Mouse (Mus musculus): ENCODE measurements around the gene 4933417A18Rik. TPM values are rescaled to one million over a fixed set of nuclear protein-coding genes. Genes with fewer than 3 reads are reported as not detected.
"Not testable (repeated sequence)": the region's sequence is repeated elsewhere in the genome, so short reads cannot be mapped to it uniquely, and the experiment has no call there.

Gene 4933417A18Rik
- polyA plus RNA-seq (2012; rRNA removed), result not detected in 2 replicates

DNA sequence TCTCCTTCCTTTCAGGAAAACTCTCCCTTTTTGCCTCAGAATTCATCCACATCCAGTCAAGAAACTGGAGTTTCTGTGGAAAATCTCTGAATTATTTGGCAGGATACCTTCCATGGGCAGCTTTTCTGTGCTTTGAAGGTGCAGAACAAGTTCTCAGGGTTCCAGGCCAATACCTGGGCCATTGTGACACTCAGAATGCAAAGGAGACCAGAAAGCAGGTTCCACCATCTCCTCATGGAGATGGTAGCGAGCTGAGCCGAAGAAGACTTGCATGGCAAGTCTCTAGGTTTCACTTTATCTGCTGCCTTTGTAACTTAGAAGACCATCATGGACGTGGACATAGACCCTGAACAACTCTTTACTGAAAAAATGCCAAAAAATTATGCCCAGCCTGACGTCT lies at the start of gene 4933417A18Rik, which contains the start of gene Fam217a:
TSS of gene 4933417A18Rik (plus strand) at position 200 of the 400 bp plus-strand sequence.
TSS of gene Fam217a (minus strand) at position 101 of the 400 bp plus-strand sequence.
- TF ChIP-seq POLR2A (IDR thresholded peaks at IDR 0.05; ENCODE audit: borderline replicate concordance, extremely low read depth, insufficient read depth, insufficient read length, poor library complexity, severe bottlenecking) (no peak), CTCF (IDR thresholded peaks at IDR 0.05; ENCODE audit: borderline replicate concordance, extremely low read depth, insufficient read depth, insufficient read length) (no peak)
- no peak for DNase-seq (ENCODE audit: low read depth)

- not testable (repeated sequence) for DNase-seq (ENCODE audit: low read depth)
These were observed 49.5 kb upstream of the 4933417A18Rik start for GRCm38 (mm10) chr13:34874736-34875135.

DNA sequence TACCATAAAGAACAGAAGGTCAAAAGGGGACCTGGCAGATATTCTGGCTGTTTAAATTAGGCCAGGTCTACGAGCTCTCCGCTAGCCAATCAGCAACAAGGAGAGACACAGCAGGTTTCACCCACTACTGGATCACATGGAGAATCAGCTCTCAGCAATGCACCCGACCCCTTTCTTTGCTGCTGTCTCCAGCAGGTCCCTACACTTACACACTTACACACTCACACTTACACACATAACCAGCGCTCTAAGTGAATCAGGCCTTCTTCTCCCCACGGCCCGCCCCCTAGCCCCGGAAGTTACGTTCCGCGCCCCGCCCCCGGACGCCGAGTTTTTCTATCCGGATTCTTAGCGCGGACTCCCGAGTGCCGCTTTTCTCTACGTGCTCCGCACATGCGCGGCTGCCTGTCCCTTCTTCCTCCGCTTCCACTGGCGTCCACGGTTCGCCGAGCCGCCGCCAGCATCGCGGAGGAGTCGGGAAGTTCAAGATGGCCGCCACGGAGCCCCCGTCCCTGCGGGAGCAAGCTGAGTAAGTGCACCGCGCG lies 49.0 kb upstream of the 4933417A18Rik start, which contains the start of gene Prpf4b:
TSS of gene Prpf4b (plus strand) at position 137 of the 545 bp plus-strand sequence.
- DNase-seq (ENCODE audit: low read depth), result peak; percentile 97
- TF ChIP-seq CTCF (IDR thresholded peaks at IDR 0.05; ENCODE audit: borderline replicate concordance, extremely low read depth, insufficient read depth, insufficient read length) (no peak), POLR2A (IDR thresholded peaks at IDR 0.05; ENCODE audit: borderline replicate concordance, extremely low read depth, insufficient read depth, insufficient read length, poor library complexity, severe bottlenecking) (no peak; the same call in 1 of the 2 replicates)

- peak; percentile 36 for TF ChIP-seq CTCF (IDR thresholded peaks at IDR 0.05; ENCODE audit: borderline replicate concordance, extremely low read depth, insufficient read depth, insufficient read length)
- TF ChIP-seq POLR2A (IDR thresholded peaks at IDR 0.05; ENCODE audit: borderline replicate concordance, extremely low read depth, insufficient read depth, insufficient read length, poor library complexity, severe bottlenecking), result no peak
- DNase-seq (ENCODE audit: low read depth), result peak; percentile 72
These were observed 48.3 kb upstream of the 4933417A18Rik start for GRCm38 (mm10) chr13:34875741-34876445.

- DNase-seq (ENCODE audit: low read depth), result no peak
- TF ChIP-seq POLR2A (IDR thresholded peaks at IDR 0.05; ENCODE audit: borderline replicate concordance, extremely low read depth, insufficient read depth, insufficient read length, poor library complexity, severe bottlenecking), result no peak
- TF ChIP-seq CTCF (IDR thresholded peaks at IDR 0.05; ENCODE audit: borderline replicate concordance, extremely low read depth, insufficient read depth, insufficient read length), result no peak
These were observed 47.7 kb upstream of the 4933417A18Rik start for GRCm38 (mm10) chr13:34876481-34876880.

- no peak for DNase-seq (ENCODE audit: low read depth)
- TF ChIP-seq POLR2A (IDR thresholded peaks at IDR 0.05; ENCODE audit: borderline replicate concordance, extremely low read depth, insufficient read depth, insufficient read length, poor library complexity, severe bottlenecking) (no peak), CTCF (IDR thresholded peaks at IDR 0.05; ENCODE audit: borderline replicate concordance, extremely low read depth, insufficient read depth, insufficient read length) (no peak)
These were observed 31.3 kb upstream of the 4933417A18Rik start for GRCm38 (mm10) chr13:34892871-34893270.

- DNase-seq (ENCODE audit: low read depth), result no peak
- TF ChIP-seq CTCF (IDR thresholded peaks at IDR 0.05; ENCODE audit: borderline replicate concordance, extremely low read depth, insufficient read depth, insufficient read length) (no peak), POLR2A (IDR thresholded peaks at IDR 0.05; ENCODE audit: borderline replicate concordance, extremely low read depth, insufficient read depth, insufficient read length, poor library complexity, severe bottlenecking) (no peak)
These were observed 9.6 kb upstream of the 4933417A18Rik start for GRCm38 (mm10) chr13:34914614-34915013.

- TF ChIP-seq CTCF (IDR thresholded peaks at IDR 0.05; ENCODE audit: borderline replicate concordance, extremely low read depth, insufficient read depth, insufficient read length) (no peak), POLR2A (IDR thresholded peaks at IDR 0.05; ENCODE audit: borderline replicate concordance, extremely low read depth, insufficient read depth, insufficient read length, poor library complexity, severe bottlenecking) (no peak)
These were observed 7.6 kb upstream of the 4933417A18Rik start for GRCm38 (mm10) chr13:34916520-34917167.

DNA sequence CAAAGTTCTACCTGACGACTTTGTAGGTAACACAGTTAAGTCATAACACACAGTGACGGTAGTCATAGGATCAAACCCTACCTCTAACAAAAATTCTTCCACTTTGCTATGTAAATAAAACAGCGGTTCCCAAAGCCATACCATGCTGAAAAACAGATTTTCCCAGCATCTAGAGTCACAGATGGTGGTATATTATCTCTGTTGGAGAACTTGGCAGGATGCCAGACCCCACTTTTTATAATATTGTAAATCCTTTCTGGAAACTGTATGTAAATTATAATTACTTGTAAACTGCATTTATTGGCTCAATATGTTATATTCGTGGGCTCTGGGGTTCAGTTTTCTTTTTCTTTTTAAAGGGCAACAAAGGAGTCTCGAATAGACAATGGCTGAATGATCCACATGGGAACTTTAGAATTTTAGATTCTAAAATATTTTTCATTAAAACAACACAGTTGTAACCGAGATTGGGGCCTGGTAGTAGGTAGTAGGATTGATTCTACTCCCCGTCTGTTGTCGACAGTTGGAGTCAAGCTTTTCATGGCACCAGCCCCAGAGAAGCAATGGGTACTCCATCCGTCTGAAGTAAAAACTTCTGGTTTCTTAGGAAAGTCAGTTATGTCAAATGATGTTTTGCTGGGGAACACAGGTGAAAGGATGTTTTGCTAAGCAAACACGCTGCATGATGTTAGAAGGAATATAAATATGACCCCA lies 10.9 kb downstream of the 4933417A18Rik start:
- DNase-seq (ENCODE audit: low read depth), result peak; percentile 73
- TF ChIP-seq CTCF (IDR thresholded peaks at IDR 0.05; ENCODE audit: borderline replicate concordance, extremely low read depth, insufficient read depth, insufficient read length) (no peak), POLR2A (IDR thresholded peaks at IDR 0.05; ENCODE audit: borderline replicate concordance, extremely low read depth, insufficient read depth, insufficient read length, poor library complexity, severe bottlenecking) (no peak)

More at GRCm38 (mm10) chr13:34916520-34917167, 7.6 kb upstream of the 4933417A18Rik start:
- peak; percentile 20 for DNase-seq (ENCODE audit: low read depth)

GRCm38 (mm10) chr13:34942370-34942769 lies 18.2 kb downstream of the 4933417A18Rik start:
- no peak for DNase-seq (ENCODE audit: low read depth)
- TF ChIP-seq CTCF (IDR thresholded peaks at IDR 0.05; ENCODE audit: borderline replicate concordance, extremely low read depth, insufficient read depth, insufficient read length) (no peak), POLR2A (IDR thresholded peaks at IDR 0.05; ENCODE audit: borderline replicate concordance, extremely low read depth, insufficient read depth, insufficient read length, poor library complexity, severe bottlenecking) (no peak)

GRCm38 (mm10) chr13:34951437-34951836 lies 27.2 kb downstream of the 4933417A18Rik start:
- DNase-seq (ENCODE audit: low read depth), result not testable (repeated sequence)

Data from brain, embryonic 14.5 days (tissue).